In genomic region chr13:23510127-23510526, GRCm38 (mm10) we compare ENCODE assay signal across 1 mouse cellular context.
TF ChIP-seq lines count a peak whose summit lies in the region.

No protein-coding gene starts in this region.

TF ChIP-seq in CH12.LX, 34 proteins besides CTCF, POLR2A, EP300 and RAD21:
- no peak for TF ChIP-seq HCFC1 (IDR thresholded peaks at IDR 0.05; ENCODE audit: low read depth, low read length)
- TF ChIP-seq SIN3A (IDR thresholded peaks at IDR 0.05; ENCODE audit: low read length) = no peak
- no peak for TF ChIP-seq SMC3 (IDR thresholded peaks at IDR 0.05; ENCODE audit: low read depth, low read length)
- TF ChIP-seq TCF12 (IDR thresholded peaks at IDR 0.05; ENCODE audit: low read depth, low read length) = no peak
- TF ChIP-seq PAX5 (IDR thresholded peaks at IDR 0.05; ENCODE audit: low read length) = no peak
- no peak for TF ChIP-seq E2F4 (IDR thresholded peaks at IDR 0.05; ENCODE audit: insufficient replicate concordance, low read depth, low read length)
- no peak for TF ChIP-seq NRF1 (IDR thresholded peaks at IDR 0.05; ENCODE audit: low read depth, low read length)
- TF ChIP-seq ETS1 (conservative IDR thresholded peaks at IDR 0.05; ENCODE audit: low read depth, low read length) = no peak
- TF ChIP-seq CHD2 (IDR thresholded peaks at IDR 0.05; ENCODE audit: low read length) = no peak
- TF ChIP-seq BHLHE40 (IDR thresholded peaks at IDR 0.05; ENCODE audit: low read depth, low read length) = no peak
- TF ChIP-seq UBTF (IDR thresholded peaks at IDR 0.05; ENCODE audit: low read depth, low read length) = no peak
- no peak for TF ChIP-seq USF2 (conservative IDR thresholded peaks at IDR 0.05; ENCODE audit: low read depth, low read length)
- TF ChIP-seq MAX (IDR thresholded peaks at IDR 0.05; ENCODE audit: low read length) = no peak
